Mouse (Mus musculus) kidney, adult 8-10 months (tissue): ENCODE data around the gene Nudc.
A peak's percentile ranks its signal among the peaks of the same experiment; 100 is the strongest.

Source experiments
- DNase-seq, 2 experiments: peaks; one replicate each; pipeline ENCODE4 v3.0.0; 2022

Gene Nudc

DNA sequence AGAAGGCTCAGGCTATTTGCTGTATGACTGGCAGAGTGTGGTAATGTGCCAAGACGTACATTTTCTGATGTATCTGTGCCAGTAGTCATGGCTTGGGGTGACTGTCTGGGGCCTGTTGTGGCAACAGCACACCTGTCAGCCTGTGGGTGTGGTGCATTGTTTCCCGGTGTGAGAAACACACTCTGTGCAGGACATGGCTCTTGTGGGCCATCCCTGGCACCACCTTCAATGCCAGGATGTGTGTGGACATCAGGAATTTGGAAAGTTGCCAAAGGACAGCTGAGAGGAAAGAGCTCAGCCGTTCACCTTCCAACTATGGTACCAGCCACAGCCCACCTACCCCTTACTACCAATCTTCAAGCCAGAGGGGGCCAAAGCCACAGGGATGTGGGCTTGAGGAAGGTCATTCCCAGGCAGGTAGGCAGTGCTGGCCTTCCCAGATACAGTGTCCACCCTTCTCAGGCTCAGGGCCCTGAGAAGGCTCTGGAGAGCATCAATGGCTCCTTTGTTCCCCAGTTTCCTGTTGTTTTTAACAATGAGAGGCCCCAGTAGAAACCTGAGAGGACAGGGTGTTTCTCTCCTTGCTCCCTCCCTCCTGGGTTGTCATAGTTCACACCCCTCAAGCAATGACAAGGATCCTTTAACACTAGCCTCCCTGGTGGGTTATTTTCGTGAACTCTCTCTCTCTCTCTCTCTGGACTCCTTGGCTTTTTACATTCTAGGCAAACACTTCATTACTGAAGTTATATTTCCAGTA, 56.1 kb downstream of the Nudc start:
- no peak for DNase-seq

DNA sequence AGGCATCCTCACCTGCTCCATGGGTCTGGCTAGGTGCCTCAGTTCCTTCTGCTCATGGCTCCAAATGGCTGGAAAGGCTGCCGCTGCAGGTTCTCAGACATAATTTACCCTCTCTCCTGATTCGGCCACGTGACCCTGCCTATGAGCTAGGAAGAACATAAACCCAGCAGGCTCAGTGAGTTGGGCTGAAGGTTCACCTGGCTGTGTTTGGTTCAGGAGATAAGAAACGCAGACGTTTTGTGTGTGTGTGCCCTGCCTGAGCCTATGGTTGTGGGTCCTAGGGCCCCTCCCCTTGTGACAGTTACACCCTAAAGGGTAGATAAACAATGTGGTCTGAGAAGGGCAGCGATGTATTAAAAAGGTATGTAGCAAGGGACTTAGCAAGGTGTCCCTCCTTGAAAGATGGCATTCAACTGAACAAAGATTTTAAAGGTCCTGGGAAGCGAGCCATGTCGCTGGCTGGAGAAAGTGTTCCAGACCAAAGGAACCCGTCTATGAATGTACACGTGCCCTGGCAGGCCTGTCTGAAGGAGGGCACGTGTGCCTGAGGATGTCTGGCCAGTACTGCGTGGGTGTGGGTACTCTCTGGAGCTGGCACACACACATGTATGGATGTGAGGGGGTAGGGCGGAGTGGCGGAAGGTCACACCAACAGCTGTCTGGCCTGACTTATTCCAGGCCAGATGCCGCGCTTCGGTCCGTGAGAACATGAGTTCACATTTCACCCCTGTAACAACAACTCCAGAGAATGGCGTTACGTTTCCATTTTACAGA, 57.0 kb downstream of the Nudc start:
- peak; percentile 33 to 43 for DNase-seq

DNA sequence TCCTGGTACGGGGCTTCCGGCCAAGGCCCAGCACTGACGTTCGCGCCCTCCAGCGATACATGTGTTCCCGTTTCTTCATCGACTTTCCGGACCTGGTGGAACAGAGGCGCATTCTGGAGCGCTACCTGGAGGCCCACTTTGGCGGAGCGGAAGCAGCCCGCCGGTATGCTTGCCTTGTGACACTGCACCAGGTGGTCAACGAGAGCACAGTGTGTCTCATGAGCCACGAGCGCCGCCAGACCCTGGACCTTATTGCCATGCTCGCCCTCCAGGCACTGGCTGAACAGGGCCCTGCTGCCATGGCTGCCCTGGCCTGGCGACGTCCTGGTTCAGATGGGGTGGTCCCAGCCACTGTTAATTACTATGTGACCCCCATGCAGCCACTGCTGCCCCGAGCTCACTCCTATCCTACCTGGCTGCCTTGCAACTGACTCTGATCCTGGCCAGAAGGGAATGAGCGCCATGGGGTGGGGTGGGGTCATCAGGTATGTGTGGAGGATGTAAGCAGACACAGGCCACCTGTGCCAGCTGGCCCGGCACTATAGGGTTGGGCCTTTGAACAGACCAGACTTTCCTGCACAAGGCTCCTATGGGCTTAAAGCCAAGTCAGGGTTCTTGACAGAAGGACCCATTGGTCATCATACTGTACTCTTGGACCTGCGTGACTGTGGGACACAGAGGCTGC, 59.0 kb downstream of the Nudc start:
- no peak for DNase-seq

DNA sequence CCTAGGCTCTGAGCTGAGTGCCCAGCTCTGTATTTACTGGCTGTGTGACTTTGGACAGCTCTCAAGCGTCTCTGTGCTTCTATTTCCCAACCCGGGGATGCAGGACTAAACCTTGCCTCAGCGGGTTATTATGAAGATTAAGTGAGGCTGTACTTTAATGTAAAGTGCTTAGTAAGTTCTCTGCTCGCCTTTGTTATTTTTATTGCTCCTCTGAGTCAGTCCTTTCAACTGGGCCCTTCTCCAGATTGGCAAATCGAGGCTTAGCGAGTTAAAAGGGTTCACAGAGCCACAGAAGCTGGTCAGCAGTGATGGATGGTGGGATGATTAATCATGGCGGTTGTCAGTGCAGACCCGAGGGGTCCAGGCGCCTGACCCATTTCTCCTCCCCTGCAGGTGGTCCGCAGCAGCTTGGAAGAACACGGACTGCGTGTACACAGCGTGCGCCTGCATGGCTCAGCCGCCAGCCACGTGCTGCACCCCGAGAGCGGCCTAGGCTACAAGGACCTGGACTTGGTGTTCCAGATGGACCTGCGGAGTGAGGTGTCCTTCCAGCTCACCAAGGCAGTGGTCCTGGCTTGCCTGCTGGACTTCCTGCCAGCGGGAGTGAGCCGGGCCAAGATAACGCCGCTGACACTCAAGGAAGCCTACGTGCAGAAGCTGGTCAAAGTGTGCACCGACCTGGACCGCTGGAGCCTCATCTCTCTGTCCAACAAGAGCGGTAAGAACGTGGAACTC, 59.9 kb downstream of the Nudc start:
- DNase-seq = no peak

DNA sequence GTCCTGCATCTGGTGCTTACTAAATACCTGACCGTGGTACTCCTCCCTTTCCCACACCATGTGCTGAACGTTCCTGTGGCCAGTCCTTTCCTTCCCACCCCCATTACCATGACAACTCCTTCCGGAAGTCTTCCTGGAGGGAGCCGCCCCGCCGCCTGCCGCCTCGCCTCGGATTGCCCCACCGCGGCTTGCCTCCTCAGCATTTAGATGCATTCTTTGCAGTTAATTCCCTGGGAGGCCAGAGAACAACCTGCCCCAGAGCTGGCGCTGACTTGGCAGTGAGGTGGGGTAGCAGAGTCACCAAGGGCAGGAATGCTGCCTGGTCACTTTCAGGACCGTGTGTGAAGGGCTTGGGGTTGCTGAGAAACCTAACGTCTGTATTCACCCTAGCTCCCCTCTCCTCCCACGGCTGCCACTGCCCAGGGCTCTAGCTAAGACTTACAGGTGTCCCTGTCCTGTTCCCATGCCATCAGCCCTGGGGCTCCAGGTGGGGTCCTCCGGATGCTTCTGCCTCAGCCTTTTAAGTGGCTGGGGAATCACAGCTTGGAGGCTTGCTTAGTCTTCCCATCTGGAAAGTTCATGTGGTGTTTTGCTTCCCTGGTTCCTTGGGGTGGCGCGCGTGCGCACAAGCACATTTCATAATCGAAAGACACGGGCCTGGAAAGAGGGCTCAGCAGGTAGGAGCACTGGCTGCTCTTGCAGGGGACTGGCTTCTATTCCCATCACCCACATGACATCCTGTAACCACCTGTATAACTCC, 61.4 kb downstream of the Nudc start:
- DNase-seq = peak; percentile 71 to 85
